Mouse (Mus musculus): ENCODE results near the gene Fgfr2.
A peak's percentile ranks its signal among the peaks of the same experiment; 100 is the strongest.

Gene Fgfr2

DNA sequence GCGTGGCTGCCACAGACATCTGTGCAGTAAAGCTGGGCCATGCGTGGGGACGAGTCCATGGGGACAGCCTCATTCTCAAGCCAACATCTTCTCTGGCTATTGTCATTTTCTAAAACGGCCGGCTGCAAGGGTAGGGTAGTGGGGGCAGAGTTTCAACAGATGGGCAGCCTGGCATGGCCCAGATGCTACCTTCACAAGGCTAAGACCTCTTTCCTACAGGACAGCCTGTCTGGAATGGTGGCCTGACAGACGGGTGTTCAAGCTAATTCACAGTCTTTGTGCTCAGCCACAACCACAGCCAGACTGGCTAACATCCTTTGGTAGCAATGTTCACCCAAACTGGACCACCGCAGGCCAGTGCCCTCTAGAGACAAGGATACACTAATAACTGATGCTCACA is 392.6 kb downstream of the Fgfr2 start:
- DNase-seq (ENCODE audit: low read depth in 2 of 2, low spot score in 2 of 2), result no peak

DNA sequence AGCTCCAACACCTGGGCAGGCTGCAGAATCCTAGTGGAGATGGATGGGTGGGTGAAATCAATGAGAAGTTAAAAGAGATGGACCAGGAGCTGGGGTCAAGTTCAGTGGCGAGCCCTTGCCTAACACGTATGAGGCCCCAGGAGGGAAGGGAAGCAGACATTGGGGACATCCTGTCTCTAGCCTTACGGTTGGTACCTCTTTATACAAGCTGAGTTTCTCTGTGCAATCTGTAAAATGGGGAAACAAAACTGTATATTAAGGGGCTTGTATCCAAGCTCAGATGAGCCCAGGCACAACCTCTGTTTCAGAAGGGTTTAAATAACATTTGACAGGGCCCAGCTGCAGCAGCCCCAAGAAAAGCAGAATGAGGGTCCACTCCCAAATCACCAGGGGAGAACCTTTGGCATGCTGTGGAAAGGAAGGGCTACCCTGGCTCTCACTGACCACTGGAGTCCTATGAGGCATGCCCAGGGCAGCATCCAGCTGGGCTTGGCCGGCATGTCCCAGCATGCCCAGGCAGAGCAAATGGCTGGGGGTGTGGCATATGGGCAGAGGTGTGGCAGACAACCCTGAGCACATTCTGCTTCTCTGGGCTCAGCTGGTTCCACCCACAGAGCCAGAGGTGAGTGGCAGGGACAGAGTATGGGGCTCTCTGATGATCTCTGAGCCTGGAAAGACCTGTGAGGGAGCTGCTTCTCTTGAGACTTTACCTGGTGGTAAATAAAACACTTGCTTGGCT is 393.9 kb downstream of the Fgfr2 start:
- no peak for DNase-seq (ENCODE audit: low read depth in 2 of 2, low spot score in 2 of 2)

DNA sequence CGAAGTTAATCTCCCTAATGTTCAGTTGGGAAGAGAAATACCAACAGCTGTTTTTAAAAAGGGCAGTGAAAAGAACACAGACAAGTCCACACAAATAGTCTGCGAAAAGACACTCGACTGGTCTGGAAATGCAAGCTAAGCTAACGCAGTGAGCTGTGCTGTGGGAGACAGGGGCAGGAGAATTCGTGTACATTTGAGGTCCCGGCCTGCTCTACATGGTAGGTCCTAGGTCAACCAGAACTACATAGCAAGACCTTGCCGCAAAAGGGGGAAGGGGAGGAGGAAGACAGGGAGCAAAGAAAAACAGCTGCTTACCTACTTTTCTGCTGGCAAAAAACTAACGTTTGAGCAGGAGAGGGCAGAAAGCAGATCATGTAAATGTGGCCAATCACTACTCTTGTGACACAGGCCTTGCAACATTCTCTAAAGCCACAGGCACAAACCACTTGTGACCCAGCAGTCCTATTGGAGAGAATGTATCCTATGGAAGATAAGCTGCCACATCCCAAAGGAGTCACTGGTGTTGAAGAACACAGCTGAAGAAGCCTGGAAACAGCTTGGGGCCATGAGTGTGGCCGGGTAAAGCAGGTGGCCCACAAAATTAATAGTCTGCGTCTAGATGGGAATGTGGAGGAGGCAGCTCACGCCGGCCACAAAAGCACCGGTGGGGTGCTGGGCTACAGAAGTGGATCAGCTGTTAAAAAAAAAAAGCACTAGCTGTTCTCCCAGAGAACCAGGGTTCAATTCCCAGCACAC is 396.9 kb downstream of the Fgfr2 start:
- DNase-seq (ENCODE audit: low read depth in 2 of 2, low spot score in 2 of 2), result no peak

- no peak for DNase-seq (ENCODE audit: low read depth in 2 of 2, low spot score in 2 of 2)
Observed at GRCm38 (mm10) chr7:132724501-132725062, 398.6 kb downstream of the Fgfr2 start.

DNA sequence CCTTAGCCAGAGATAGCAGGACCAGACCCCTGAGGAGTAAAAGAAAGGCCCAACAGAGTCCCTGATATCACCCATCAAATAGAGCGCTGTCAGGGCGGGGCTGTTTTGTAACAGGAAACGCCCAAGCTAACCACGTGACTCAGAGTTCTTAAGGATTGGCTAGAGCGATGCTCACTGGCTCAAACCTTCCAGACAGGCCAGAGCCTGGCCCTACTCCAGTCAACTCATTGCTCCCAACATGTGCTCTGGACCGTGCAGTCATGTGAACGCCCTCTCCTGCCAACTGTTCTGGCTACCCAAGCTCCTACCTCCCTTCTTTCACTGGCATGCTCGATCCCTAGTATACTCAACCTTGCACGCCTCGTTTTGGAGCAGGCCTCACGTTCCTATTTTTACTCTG is 399.2 kb downstream of the Fgfr2 start:
- DNase-seq (ENCODE audit: low read depth in 2 of 2, low spot score in 2 of 2), result no peak

DNA sequence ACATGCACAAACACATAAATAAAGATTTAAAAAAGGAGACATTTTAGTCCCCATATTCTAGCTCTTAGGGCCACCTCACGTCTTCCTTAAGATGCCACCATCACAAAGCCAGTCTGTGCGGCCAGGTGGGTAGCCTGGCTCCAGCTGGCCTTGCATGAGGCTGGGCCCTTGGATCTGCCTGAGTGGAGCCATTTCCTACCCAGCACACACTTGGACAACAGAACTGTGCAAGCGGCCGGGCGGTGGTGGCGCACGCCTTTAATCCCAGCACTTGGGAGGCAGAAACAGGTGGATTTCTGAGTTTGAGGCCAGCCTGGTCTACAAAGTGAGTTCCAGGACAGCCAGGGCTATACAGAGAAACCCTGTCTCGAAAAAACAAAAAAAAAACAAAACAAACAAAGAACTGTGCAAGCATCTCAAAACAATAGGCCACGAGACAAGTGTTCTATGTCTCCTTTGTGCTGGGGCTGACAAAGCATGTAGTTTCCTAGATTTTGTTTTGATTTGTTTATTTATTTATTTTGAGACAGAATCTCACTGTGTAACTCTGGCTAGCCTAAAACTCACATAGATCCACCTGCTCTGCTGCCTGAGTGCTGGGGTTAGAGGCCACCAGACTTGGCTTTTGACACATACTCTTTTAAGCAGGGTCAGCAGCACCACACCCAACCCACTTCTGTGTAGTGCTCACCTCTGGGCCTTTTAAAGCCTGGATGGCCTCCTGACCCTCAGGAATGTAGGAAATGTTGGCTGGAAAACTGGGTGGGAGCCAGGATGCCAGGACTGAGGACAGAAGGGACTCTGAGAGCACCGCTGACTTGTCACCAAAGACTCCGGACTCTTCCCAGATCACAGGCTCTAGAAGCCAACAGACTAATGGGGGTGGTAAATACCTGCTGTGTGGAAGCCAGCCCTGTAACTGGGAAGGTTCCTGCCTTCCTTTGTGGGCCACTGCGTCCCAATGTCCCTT is 400.5 kb downstream of the Fgfr2 start:
- no peak for DNase-seq (ENCODE audit: low read depth in 2 of 2, low spot score in 2 of 2)

DNA sequence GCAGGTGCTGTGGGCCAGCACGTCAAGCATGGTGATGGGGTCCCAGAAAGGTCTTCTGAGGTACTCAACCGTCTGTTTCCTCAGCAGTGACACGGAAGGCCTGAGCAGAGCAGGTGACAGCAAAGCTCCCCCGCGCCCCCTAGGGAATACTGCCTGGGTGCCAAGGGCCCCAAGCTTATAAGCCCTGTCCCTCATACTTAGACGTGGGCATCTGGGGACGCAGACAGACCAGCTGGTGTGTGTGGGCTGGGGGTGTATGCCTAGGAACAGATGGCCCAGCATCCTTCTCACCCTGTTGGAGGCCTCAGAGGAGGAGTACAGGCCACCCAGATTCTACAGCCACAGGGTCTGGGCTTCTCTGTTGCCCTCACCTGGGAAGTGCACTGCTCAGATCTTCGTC is 402.6 kb downstream of the Fgfr2 start:
- DNase-seq (ENCODE audit: low read depth in 2 of 2, low spot score in 2 of 2), result no peak

DNA sequence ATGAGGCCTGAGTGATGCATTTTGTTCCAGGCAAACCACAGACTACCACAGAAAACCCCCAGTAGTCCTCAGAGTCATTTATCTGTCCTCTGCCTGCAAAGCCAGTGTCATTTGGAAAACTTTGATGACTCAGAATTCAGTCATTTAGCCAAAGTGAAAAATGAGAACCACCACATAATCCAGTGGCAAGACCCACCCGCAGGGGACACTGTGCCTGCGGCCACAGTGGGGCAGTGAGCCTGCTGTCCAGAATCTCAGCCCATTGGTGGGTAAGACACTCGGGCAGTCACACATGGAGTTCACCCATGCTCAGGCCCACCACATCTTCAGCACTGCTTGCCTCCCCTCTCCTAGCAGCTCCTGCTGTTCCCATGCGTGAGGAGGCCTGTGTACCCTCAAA is 403.6 kb downstream of the Fgfr2 start:
- no peak for DNase-seq (ENCODE audit: low read depth in 2 of 2, low spot score in 2 of 2)

DNA sequence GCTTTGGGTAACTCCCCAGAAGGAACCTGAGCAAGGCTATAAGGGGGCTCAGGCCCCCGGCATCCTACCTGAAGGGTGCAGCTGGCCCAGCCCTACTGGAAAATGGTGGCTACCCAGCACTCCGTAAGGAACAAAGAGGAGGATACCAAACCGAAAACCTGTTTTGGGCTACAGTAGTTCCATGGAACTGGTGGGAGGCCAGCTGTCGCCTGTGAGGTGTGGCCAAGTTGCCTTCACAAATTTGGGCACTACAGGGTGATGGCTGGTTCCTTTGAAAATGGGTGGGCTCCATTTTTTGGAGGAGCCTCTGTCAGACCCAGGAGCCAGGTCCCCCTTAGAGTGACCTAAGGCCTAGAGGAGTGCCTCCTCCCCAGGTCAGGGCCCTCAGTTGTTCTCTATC is 407.9 kb downstream of the Fgfr2 start:
- no peak for DNase-seq (ENCODE audit: low read depth in 2 of 2, low spot score in 2 of 2)

GRCm38 (mm10) chr7:132714236-132714923 is 408.8 kb downstream of the Fgfr2 start:
- no peak for DNase-seq (ENCODE audit: low read depth in 2 of 2, low spot score in 2 of 2)

GRCm38 (mm10) chr7:132713483-132714126 is 409.5 kb downstream of the Fgfr2 start:
- no peak for DNase-seq (ENCODE audit: low read depth in 2 of 2, low spot score in 2 of 2)

- DNase-seq (ENCODE audit: low read depth in 2 of 2, low spot score in 2 of 2), result no peak
Observed at GRCm38 (mm10) chr7:132712956-132713355, 410.2 kb downstream of the Fgfr2 start.

DNA sequence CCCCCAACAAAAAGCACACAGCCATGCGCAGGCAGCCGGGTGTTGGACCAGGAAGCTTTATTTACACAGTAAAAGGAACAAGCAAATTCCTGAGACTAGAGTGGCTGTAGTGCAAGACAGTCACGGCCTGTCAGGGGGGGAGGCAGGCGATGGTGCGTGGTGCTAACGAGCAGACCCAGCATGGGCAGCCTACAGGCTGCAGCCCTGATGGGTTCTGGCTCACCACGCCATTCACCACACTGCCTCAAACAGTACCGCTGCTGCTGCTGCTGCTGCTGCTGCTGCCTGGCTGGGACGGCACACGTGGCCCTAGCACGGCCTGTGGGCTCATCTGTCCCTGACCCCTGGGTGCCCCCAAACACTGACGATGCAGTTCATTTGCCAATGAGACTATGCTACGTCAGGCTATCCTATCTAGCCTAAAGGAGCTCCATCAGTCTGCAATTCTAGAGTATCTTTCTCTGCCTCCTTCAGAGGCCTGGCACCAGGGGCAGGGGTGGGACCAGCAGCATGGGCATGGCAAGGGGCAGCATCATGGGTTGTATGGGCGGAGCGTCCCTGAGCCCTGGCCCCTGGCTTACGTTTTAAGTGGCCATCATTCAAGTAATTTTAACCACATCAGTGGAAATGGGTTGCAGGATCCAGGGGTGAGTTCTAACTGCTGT is 411.0 kb downstream of the Fgfr2 start:
- DNase-seq (ENCODE audit: low read depth in 2 of 2, low spot score in 2 of 2), result no peak

DNA sequence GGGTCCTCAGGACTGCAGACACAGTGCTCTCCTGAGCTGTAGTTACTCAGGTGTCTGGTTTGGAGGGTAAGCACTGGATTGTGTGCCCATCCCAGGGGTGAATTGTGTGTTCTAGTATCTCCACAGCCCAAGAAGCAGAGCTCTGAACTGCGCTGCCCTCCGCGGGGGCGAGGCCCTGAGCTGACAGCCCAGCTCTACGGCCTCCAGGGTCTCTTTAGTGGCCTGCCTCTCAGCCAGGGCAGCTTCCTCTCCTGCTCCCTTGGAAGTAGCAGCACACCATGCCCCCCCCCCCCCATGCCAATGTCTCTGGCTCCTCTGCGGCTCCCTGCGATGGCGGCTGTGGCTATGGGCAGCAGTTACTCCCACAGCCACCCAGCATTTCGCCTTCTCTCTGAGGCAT is 411.6 kb downstream of the Fgfr2 start:
- DNase-seq (ENCODE audit: low read depth in 2 of 2, low spot score in 2 of 2), result no peak

DNA sequence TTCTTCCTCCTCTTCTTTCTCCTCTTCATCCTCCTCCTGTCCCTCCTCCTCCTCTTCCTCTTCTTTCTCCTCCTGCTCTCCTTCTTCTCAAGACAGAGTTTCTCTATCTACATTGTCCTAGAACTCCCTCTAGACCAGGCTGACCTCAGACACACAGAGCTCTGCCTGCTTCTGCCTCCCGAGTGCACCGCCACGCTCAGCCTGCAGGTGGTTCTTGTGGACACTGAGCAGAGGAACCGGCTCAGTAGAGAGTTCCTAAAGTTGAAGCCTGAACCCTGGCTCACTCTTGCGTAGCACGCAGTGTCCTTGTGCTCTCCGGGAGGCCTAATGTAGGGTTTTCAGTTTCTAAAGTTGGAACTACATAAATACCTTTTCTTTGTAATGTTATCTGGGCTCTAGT is 418.0 kb downstream of the Fgfr2 start:
- peak in 1 of 2 experiments; percentile 12 for DNase-seq (ENCODE audit: low read depth in 2 of 2, low spot score in 2 of 2)

DNA sequence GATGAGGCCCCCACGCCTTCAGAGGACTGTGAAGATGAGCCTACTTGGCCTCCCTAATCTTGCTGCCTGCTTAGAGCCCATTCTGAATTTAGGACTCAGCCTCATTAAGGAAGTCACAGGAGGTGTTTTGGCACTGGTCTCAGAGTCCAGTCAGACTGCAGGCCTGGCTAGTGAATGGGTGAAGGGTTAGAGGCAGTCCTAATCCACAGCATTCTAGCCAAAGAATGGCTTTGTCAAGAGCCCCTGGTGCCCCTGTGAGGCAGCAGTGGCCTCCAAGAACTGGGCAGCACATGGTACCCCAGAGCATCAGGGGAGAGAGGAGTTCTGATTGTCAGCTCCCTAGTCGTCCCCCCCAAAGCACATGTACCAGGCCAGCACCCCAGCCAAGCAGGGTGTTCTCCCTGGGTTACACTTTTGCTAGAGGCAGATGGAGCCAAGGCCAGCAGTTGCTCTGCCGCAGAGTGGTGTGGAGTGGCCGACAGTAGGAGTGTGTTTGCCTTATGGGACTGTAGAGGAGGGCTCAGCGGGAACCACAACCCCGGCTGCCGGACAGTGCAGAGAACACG is 418.8 kb downstream of the Fgfr2 start:
- no peak for DNase-seq (ENCODE audit: low read depth in 2 of 2, low spot score in 2 of 2)

GRCm38 (mm10) chr7:132703515-132704309 is 419.4 kb downstream of the Fgfr2 start:
- no peak for DNase-seq (ENCODE audit: low read depth in 2 of 2, low spot score in 2 of 2)

DNA sequence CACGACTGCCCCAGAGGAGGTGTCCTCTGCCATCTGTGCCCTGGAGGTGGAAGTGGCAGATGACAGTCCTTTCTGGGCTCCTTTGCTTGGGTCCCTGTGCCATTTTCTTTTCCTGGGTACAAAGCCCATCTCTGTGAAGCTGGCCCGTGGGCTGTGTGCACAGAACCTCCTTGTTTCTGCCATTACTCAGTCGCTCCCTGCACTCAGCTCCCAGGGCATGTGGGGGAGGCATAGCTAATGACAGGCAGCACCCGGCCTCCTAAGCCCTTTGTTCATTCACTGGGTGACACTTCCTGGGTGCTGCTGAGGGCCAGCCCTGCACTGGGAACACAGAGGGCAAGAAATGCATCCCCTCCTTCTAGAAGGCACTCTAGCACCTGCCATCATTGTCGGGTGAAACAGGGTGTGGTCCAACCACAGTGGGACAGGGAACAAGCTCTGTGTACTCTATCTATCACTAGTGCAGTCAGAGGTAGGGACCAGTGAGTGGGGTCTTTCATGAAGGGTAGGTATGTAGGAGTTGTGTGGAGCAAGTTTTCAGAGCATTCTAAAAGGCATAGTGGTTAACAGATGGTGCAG is 420.6 kb downstream of the Fgfr2 start:
- DNase-seq (ENCODE audit: low read depth in 2 of 2, low spot score in 2 of 2), result no peak
